Mouse (Mus musculus) liver, embryonic 15.5 days (tissue): ENCODE measurements around the gene Mov10. TPM values are rescaled to one million over a fixed set of nuclear protein-coding genes. Genes with fewer than 3 reads are reported as not detected.

Experiments used
- ATAC-seq: fragments of 200-750 bp; cut with Nextera tagmentation; 2 replicates; pipeline ENCODE4 v1.8.0; 2017; ENCODE audit warnings: moderate number of reproducible peaks, mild to moderate bottlenecking, moderate library complexity; ENCODE audit not compliant: insufficient read depth
- H3K27ac ChIP-seq: fragments of 300-500 bp; sonication (generic); replicated peaks from 2 replicates; pipeline ENCODE4 v1.5.1; 2015; ENCODE audit warnings: mild to moderate bottlenecking, inconsistent platforms
- H3K27me3 ChIP-seq: fragments of 300-500 bp; sonication (generic); 2 replicates; pipeline ENCODE4 v1.6.1; 2015; ENCODE audit warnings: mild to moderate bottlenecking, inconsistent platforms
- H3K36me3 ChIP-seq: fragments of 300-500 bp; sonication (generic); replicated peaks from 2 replicates; pipeline ENCODE4 v1.6.1; 2015; ENCODE audit warnings: moderate library complexity, mild to moderate bottlenecking, inconsistent platforms
- H3K4me1 ChIP-seq: fragments of 300-500 bp; sonication (generic); replicated peaks from 2 replicates; pipeline ENCODE4 v1.6.1; 2015; ENCODE audit warnings: inconsistent platforms
- H3K4me2 ChIP-seq: fragments of 300-500 bp; sonication (generic); 2 replicates; pipeline ENCODE4 v1.6.1; 2015; ENCODE audit warnings: moderate library complexity, mild to moderate bottlenecking, inconsistent platforms
- H3K4me3 ChIP-seq: fragments of 300-500 bp; sonication (generic); replicated peaks from 2 replicates; pipeline ENCODE4 v1.5.1; 2015; ENCODE audit warnings: mild to moderate bottlenecking, inconsistent platforms
- H3K9ac ChIP-seq: fragments of 300-500 bp; sonication (generic); 2 replicates; pipeline ENCODE4 v1.6.1; 2015; ENCODE audit warnings: moderate library complexity, mild to moderate bottlenecking, inconsistent platforms
- H3K9me3 ChIP-seq: fragments of 300-500 bp; sonication (generic); replicated peaks from 2 replicates; pipeline ENCODE4 v1.6.1; 2016; ENCODE audit warnings: inconsistent platforms
- whole genome bisulfite sequencing: fragments of 180-500 bp; shearing (Covaris S2); methylation state at CpG from one replicate; pipeline ENCODE4 v1.1.7; 2015; ENCODE audit warnings: mixed read lengths; ENCODE audit not compliant: insufficient replicate concordance; 5-methylcytosine and 5-hydroxymethylcytosine counted together
- polyA plus RNA-seq: library from polyadenylated mRNA; unstranded; fragments of >200 nt; fragmentation: Nextera tagmentation; extraction: Ambion mirVana; gene quantifications from 2 replicates; pipeline ENCODE4 v1.2.1, GENCODE M21; 2015

The Mov10 gene
- polyA plus RNA-seq, 1 experiment from 2014 or later, result 27.6 TPM

- Histone ChIP-seq H3K9ac (no peak overlapping the region), H3K9me3 (no peaks in the 10 kb centered on the region), H3K4me3 (no peak overlapping the region), H3K27ac (no peak overlapping the region), H3K36me3 (peaks cover 11% of the 10 kb centered on the region; the same call in 1 of the 2 replicates), H3K4me2 (0 out of 2 replicates have a peak overlapping the region, but pooled peaks have one; percentile 67), H3K4me1 (peaks cover 46% of the 10 kb centered on the region), H3K27me3 (peaks cover 47% of the 10 kb centered on the region)
- no peak for ATAC-seq
- WGBS, result 49% methylated on average over 4 of the region's 4 CpGs
These were observed 27.3 kb downstream of the Mov10 start for GRCm38 (mm10) chr3:104791017-104791416.

GRCm38 (mm10) chr3:104790401-104790937 lies 27.9 kb downstream of the Mov10 start:
- H3K27ac ChIP-seq, result no peak overlapping the region
- H3K36me3 ChIP-seq, result peaks cover 5% of the 10 kb centered on the region; the same call in 1 of the 2 replicates
- ATAC-seq, result no peak
- 35% methylated on average over 6 of the region's 6 CpGs for WGBS
- peaks cover 40% of the 10 kb centered on the region for H3K4me1 ChIP-seq
- peak overlapping the region; percentile 67 for H3K4me2 ChIP-seq
- H3K27me3 ChIP-seq, result peaks cover 52% of the 10 kb centered on the region
- no peak overlapping the region for H3K9ac ChIP-seq
- peak overlapping the region; percentile 58; the same call in 1 of the 2 replicates for H3K4me3 ChIP-seq
- no peaks in the 10 kb centered on the region for H3K9me3 ChIP-seq

- Histone ChIP-seq H3K9me3 (no peaks in the 10 kb centered on the region), H3K9ac (no peak overlapping the region), H3K27ac (no peak overlapping the region), H3K36me3 (no peaks in the 10 kb centered on the region), H3K4me3 (peak overlapping the region; percentile 58), H3K4me2 (peak overlapping the region; percentile 67), H3K4me1 (peaks cover 34% of the 10 kb centered on the region), H3K27me3 (peaks cover 59% of the 10 kb centered on the region)
- ATAC-seq, result no peak
- 58% methylated on average over 13 of the region's 13 CpGs for WGBS
These were observed 28.5 kb downstream of the Mov10 start for GRCm38 (mm10) chr3:104789822-104790221.

GRCm38 (mm10) chr3:104789312-104789605 lies 29.1 kb downstream of the Mov10 start:
- peaks cover 29% of the 10 kb centered on the region for H3K4me1 ChIP-seq
- H3K27me3 ChIP-seq, result peaks cover 64% of the 10 kb centered on the region
- H3K9ac ChIP-seq, result peak overlapping the region; percentile 43
- no peak overlapping the region for H3K27ac ChIP-seq
- ATAC-seq, result peak; percentile 8; the same call in 1 of the 2 replicates
- H3K9me3 ChIP-seq, result no peaks in the 10 kb centered on the region
- WGBS, result 16% methylated on average over 10 of the region's 10 CpGs
- H3K36me3 ChIP-seq, result no peaks in the 10 kb centered on the region
- H3K4me3 ChIP-seq, result peak overlapping the region; percentile 58
- H3K4me2 ChIP-seq, result peak overlapping the region; percentile 67

GRCm38 (mm10) chr3:104788561-104789311 lies 29.6 kb downstream of the Mov10 start:
- Histone ChIP-seq H3K9ac (peak overlapping the region; percentile 43), H3K9me3 (no peaks in the 10 kb centered on the region), H3K36me3 (no peaks in the 10 kb centered on the region), H3K4me2 (peak overlapping the region; percentile 67), H3K27ac (0 out of 2 replicates have a peak overlapping the region, but pooled peaks have one; percentile 19), H3K27me3 (peaks cover 69% of the 10 kb centered on the region), H3K4me1 (peaks cover 24% of the 10 kb centered on the region), H3K4me3 (peak overlapping the region; percentile 58)
- peak; percentile 74 for ATAC-seq
- 2% methylated on average over 51 of the region's 52 CpGs for WGBS

GRCm38 (mm10) chr3:104788075-104788474 lies 30.3 kb downstream of the Mov10 start, which contains the start of gene Rhoc:
Gene Rhoc (plus strand): TSS chr3:104788375.
- Histone ChIP-seq H3K9ac (peak within 1 kb of the TSS; percentile 43), H3K4me2 (peak within 1 kb of the TSS; percentile 67), H3K4me1 (peaks cover 18% of the 10 kb centered on the region), H3K4me3 (peak within 1 kb of the TSS; percentile 58), H3K36me3 (no peaks in the 10 kb centered on the region), H3K9me3 (no peaks in the 10 kb centered on the region), H3K27ac (0 out of 2 replicates have a peak within 1 kb of the TSS, but pooled peaks have one; percentile 19), H3K27me3 (peaks cover 76% of the 10 kb centered on the region)
- no peak; the same call in 1 of the 2 replicates for ATAC-seq
- 44% methylated on average over 3 of the region's 3 CpGs for WGBS

GRCm38 (mm10) chr3:104785284-104785683 lies 33.1 kb downstream of the Mov10 start:
- no peak overlapping the region for H3K4me2 ChIP-seq
- WGBS, result 66% methylated on average over 6 of the region's 6 CpGs
- no peak overlapping the region for H3K9ac ChIP-seq
- no peaks in the 10 kb centered on the region for H3K9me3 ChIP-seq
- no peak overlapping the region for H3K4me3 ChIP-seq
- peaks cover 99% of the 10 kb centered on the region for H3K27me3 ChIP-seq
- no peaks in the 10 kb centered on the region for H3K36me3 ChIP-seq
- no peak overlapping the region for H3K27ac ChIP-seq
- peaks cover 27% of the 10 kb centered on the region for H3K4me1 ChIP-seq
- ATAC-seq, result no peak

- Histone ChIP-seq H3K27ac (no peak overlapping the region), H3K4me2 (no peak overlapping the region), H3K4me1 (peaks cover 21% of the 10 kb centered on the region), H3K4me3 (no peak overlapping the region), H3K9me3 (no peaks in the 10 kb centered on the region), H3K36me3 (no peaks in the 10 kb centered on the region), H3K27me3 (peaks cover 99% of the 10 kb centered on the region), H3K9ac (no peak overlapping the region)
- whole genome bisulfite sequencing, result 22% methylated on average over 14 of the region's 14 CpGs
- no peak for ATAC-seq
These were observed 34.3 kb downstream of the Mov10 start for GRCm38 (mm10) chr3:104783971-104784500.

GRCm38 (mm10) chr3:104782061-104782681 lies 36.2 kb downstream of the Mov10 start:
- WGBS, result 17% methylated on average over 12 of the region's 12 CpGs
- ATAC-seq, result no peak
- Histone ChIP-seq H3K4me2 (peak overlapping the region; percentile 76), H3K36me3 (no peaks in the 10 kb centered on the region), H3K9ac (no peak overlapping the region), H3K27me3 (peaks cover 99% of the 10 kb centered on the region), H3K9me3 (no peaks in the 10 kb centered on the region), H3K27ac (no peak overlapping the region), H3K4me1 (peaks cover 25% of the 10 kb centered on the region), H3K4me3 (peak overlapping the region; percentile 52; the same call in 1 of the 2 replicates)

- H3K4me3 ChIP-seq, result peak within 1 kb of the TSS; percentile 52
- WGBS, result under 1% methylated on average over 26 of the region's 26 CpGs
- no peak for ATAC-seq
- no peak within 1 kb of the TSS for H3K27ac ChIP-seq
- H3K9ac ChIP-seq, result peak within 1 kb of the TSS; percentile 27; the same call in 1 of the 2 replicates
- peaks cover 99% of the 10 kb centered on the region for H3K27me3 ChIP-seq
- peak within 1 kb of the TSS; percentile 76 for H3K4me2 ChIP-seq
- peaks cover 27% of the 10 kb centered on the region for H3K4me1 ChIP-seq
- H3K9me3 ChIP-seq, result no peaks in the 10 kb centered on the region
- no peaks in the 10 kb centered on the region for H3K36me3 ChIP-seq
These were observed 36.9 kb downstream of the Mov10 start, which contains the start of gene Fam19a3 for GRCm38 (mm10) chr3:104781471-104781903. Gene Fam19a3 (minus strand): TSS chr3:104781840.
